Mouse (Mus musculus) adrenal gland (tissue): ENCODE data around the gene Otp.

ENCODE experiments used
- intact Hi-C: fragments of 180-260 bp; cut with DNase I; formaldehyde crosslinking; loops from one replicate; pipeline ENCODE4 v1.15.1; 2025
- long read RNA-seq, 2 experiments: library from polyadenylated mRNA; unstranded; transcript quantifications; one replicate each; pipeline ENCODE4 v2.0.0; 2020; ENCODE audit warnings: borderline replicate concordance in 1 of 2; ENCODE audit not compliant: insufficient replicate concordance in 1 of 2

Gene Otp
- long read RNA-seq, experiment 1, result 0 reads
- long read RNA-seq, experiment 2, result 0 reads

GRCm38 (mm10) chr13:94875396-94875880 lies at the start of gene Otp:
Gene Otp (plus strand): TSS chr13:94875602.
- intact Hi-C loops, result no loop called here

- intact Hi-C loops, result no loop called here
Observed at GRCm38 (mm10) chr13:94826389-94826788, 49.0 kb upstream of the Otp start.

- intact Hi-C loops, result no loop called here
Observed at GRCm38 (mm10) chr13:94826986-94827385, 48.4 kb upstream of the Otp start.

GRCm38 (mm10) chr13:94827847-94828246 lies 47.6 kb upstream of the Otp start:
- intact Hi-C loops, result no loop called here

GRCm38 (mm10) chr13:94838047-94838720 lies 37.2 kb upstream of the Otp start:
- intact Hi-C loops, result no loop called here

GRCm38 (mm10) chr13:94838756-94839337 lies 36.6 kb upstream of the Otp start:
- intact Hi-C loops, result no loop called here

GRCm38 (mm10) chr13:94843236-94843635 lies 32.2 kb upstream of the Otp start:
- intact Hi-C loops, result no loop called here

GRCm38 (mm10) chr13:94847870-94848269 lies 27.5 kb upstream of the Otp start:
- intact Hi-C loops, result no loop called here

- intact Hi-C loops, result no loop called here
Observed at GRCm38 (mm10) chr13:94849351-94849750, 26.1 kb upstream of the Otp start.

GRCm38 (mm10) chr13:94858016-94858575 lies 17.3 kb upstream of the Otp start:
- intact Hi-C loops, result no loop called here

- intact Hi-C loops, result no loop called here
Observed at GRCm38 (mm10) chr13:94859256-94859655, 16.1 kb upstream of the Otp start.

- intact Hi-C loops, result loop anchor here (10.0 kb wide), 1 partner anchor 298 kb away; no protein-coding TSS in a partner anchor
Observed at GRCm38 (mm10) chr13:94862491-94863230, 12.7 kb upstream of the Otp start.

GRCm38 (mm10) chr13:94866906-94867305 lies 8.5 kb upstream of the Otp start:
- intact Hi-C loops, result loop anchor here (10.0 kb wide), 1 partner anchor 302 kb away; no protein-coding TSS in a partner anchor

GRCm38 (mm10) chr13:94867772-94868171 lies 7.6 kb upstream of the Otp start:
- intact Hi-C loops, result loop anchor here (2.0 to 10.0 kb wide), 2 partner anchors 165 to 303 kb away; no protein-coding TSS in a partner anchor

- intact Hi-C loops, result loop anchor here (2.0 to 10.0 kb wide), 2 partner anchors 166 to 304 kb away; no protein-coding TSS in a partner anchor
Observed at GRCm38 (mm10) chr13:94868478-94868950, 6.9 kb upstream of the Otp start.

- intact Hi-C loops, result loop anchor here (2.0 to 10.0 kb wide), 2 partner anchors 167 to 305 kb away; no protein-coding TSS in a partner anchor
Observed at GRCm38 (mm10) chr13:94869541-94869940, 5.9 kb upstream of the Otp start.

- intact Hi-C loops, result no loop called here
Observed at GRCm38 (mm10) chr13:94870071-94870460, 5.3 kb upstream of the Otp start.

- intact Hi-C loops, result no loop called here
Observed at GRCm38 (mm10) chr13:94870461-94871186, 4.8 kb upstream of the Otp start.

- intact Hi-C loops, result no loop called here
Observed at GRCm38 (mm10) chr13:94871806-94872320, 3.5 kb upstream of the Otp start.

GRCm38 (mm10) chr13:94872439-94872838 lies 3.0 kb upstream of the Otp start:
- intact Hi-C loops, result no loop called here
